Mouse (Mus musculus) left cerebral cortex, adult 8-10 months (tissue): ENCODE measurements at regions not wholly inside any gene's neighbourhood (a gene's known extent, or its start where the extent isn't known, plus 50 kb on each side); places are given as distances from the start of the nearest gene placed in this dataset.

Experiments used
- DNase-seq, 2 experiments: peaks; one replicate each; pipeline ENCODE4 v3.0.0; 2022; ENCODE audit warnings: low spot score in 2 of 2

- peak in 1 of 2 experiments; percentile 17 for DNase-seq
Observed at GRCm38 (mm10) chr11:25356671-25357586, 853.6 kb downstream of the 5730522E02Rik start.

GRCm38 (mm10) chr11:25335667-25336066 lies 874.9 kb downstream of the 5730522E02Rik start:
- DNase-seq: no peak

GRCm38 (mm10) chr11:25330696-25331095 lies 879.9 kb downstream of the 5730522E02Rik start:
- DNase-seq: no peak

GRCm38 (mm10) chr11:25322426-25322825 lies 888.1 kb downstream of the 5730522E02Rik start:
- DNase-seq: no peak

GRCm38 (mm10) chr11:25321494-25321893 lies 889.1 kb downstream of the 5730522E02Rik start:
- no peak for DNase-seq

- peak in 1 of 2 experiments; percentile 88 for DNase-seq
Observed at GRCm38 (mm10) chr11:25314645-25315044, 895.9 kb downstream of the 5730522E02Rik start.

GRCm38 (mm10) chr11:25313879-25314278 lies 896.7 kb downstream of the 5730522E02Rik start:
- DNase-seq: no peak

- DNase-seq: no peak
Observed at GRCm38 (mm10) chr11:25313308-25313707, 897.3 kb downstream of the 5730522E02Rik start.

GRCm38 (mm10) chr11:25310754-25311153 lies 899.8 kb downstream of the 5730522E02Rik start:
- DNase-seq: peak in 1 of 2 experiments; percentile 28

GRCm38 (mm10) chr11:25301130-25301529 lies 909.4 kb downstream of the 5730522E02Rik start:
- peak in 1 of 2 experiments; percentile 41 for DNase-seq

- DNase-seq: no peak
Observed at GRCm38 (mm10) chr11:25288346-25288745, 922.2 kb downstream of the 5730522E02Rik start.

GRCm38 (mm10) chr11:25287458-25288247 lies 922.9 kb downstream of the 5730522E02Rik start:
- no peak for DNase-seq

GRCm38 (mm10) chr11:25269936-25270540 lies 940.5 kb downstream of the 5730522E02Rik start:
- DNase-seq: no peak

GRCm38 (mm10) chr11:25262906-25263305 lies 947.7 kb downstream of the 5730522E02Rik start:
- no peak for DNase-seq

GRCm38 (mm10) chr11:25259691-25260090 lies 950.9 kb downstream of the 5730522E02Rik start:
- no peak for DNase-seq

- peak; percentile 4 to 48 for DNase-seq
Observed at GRCm38 (mm10) chr11:25233360-25233890, 977.1 kb downstream of the 5730522E02Rik start.
